Mouse (Mus musculus) spleen, postnatal 10 days (tissue): ENCODE data around the gene Lmln.
"Not testable (repeated sequence)": the region's sequence is repeated elsewhere in the genome, so short reads cannot be mapped to it uniquely, and the experiment has no call there.

Source experiments
- DNase-seq, 2 experiments: peaks; one replicate each; pipeline ENCODE4 v3.0.0; 2021 to 2022; ENCODE audit warnings: low spot score in 2 of 2

The Lmln gene

GRCm38 (mm10) chr16:33133186-33133585 is 70.9 kb downstream of the Lmln start:
- no peak for DNase-seq

GRCm38 (mm10) chr16:33135167-33135566 is 72.8 kb downstream of the Lmln start:
- DNase-seq = no peak

GRCm38 (mm10) chr16:33139061-33139460 is 76.7 kb downstream of the Lmln start:
- not testable (repeated sequence) for DNase-seq

- DNase-seq = no peak
Observed at GRCm38 (mm10) chr16:33141758-33142280, 79.5 kb downstream of the Lmln start.

GRCm38 (mm10) chr16:33143452-33143851 is 81.1 kb downstream of the Lmln start:
- DNase-seq = no peak

GRCm38 (mm10) chr16:33146185-33146584 is 83.9 kb downstream of the Lmln start:
- no peak for DNase-seq

- DNase-seq = no peak
Observed at GRCm38 (mm10) chr16:33148135-33148534, 85.8 kb downstream of the Lmln start.

GRCm38 (mm10) chr16:33150875-33151274 is 88.6 kb downstream of the Lmln start:
- not testable (repeated sequence) for DNase-seq

- DNase-seq = no peak
Observed at GRCm38 (mm10) chr16:33151558-33151957, 89.2 kb downstream of the Lmln start.

- DNase-seq = peak in 1 of 2 experiments; percentile 47
Observed at GRCm38 (mm10) chr16:33154992-33155391, 92.7 kb downstream of the Lmln start.

GRCm38 (mm10) chr16:33158006-33158405 is 95.7 kb downstream of the Lmln start:
- DNase-seq = no peak

- DNase-seq = no peak
Observed at GRCm38 (mm10) chr16:33158590-33159071, 96.3 kb downstream of the Lmln start.

- DNase-seq = no peak
Observed at GRCm38 (mm10) chr16:33159363-33159762, 97.0 kb downstream of the Lmln start.

GRCm38 (mm10) chr16:33163330-33164090 is 101.2 kb downstream of the Lmln start:
- DNase-seq = no peak

GRCm38 (mm10) chr16:33166284-33166683 is 104.0 kb downstream of the Lmln start:
- DNase-seq = peak; percentile 44 to 78

GRCm38 (mm10) chr16:33167537-33167936 is 105.2 kb downstream of the Lmln start:
- peak in 1 of 2 experiments; percentile 42 for DNase-seq

GRCm38 (mm10) chr16:33169471-33170034 is 107.2 kb downstream of the Lmln start:
- DNase-seq = no peak

- DNase-seq = no peak
Observed at GRCm38 (mm10) chr16:33170716-33171587, 108.6 kb downstream of the Lmln start.

GRCm38 (mm10) chr16:33171800-33172199 is 109.5 kb downstream of the Lmln start:
- DNase-seq = no peak

- no peak for DNase-seq
Observed at GRCm38 (mm10) chr16:33173151-33173550, 110.8 kb downstream of the Lmln start.

- no peak for DNase-seq
Observed at GRCm38 (mm10) chr16:33174695-33175094, 112.4 kb downstream of the Lmln start.

- DNase-seq = not testable (repeated sequence)
Observed at GRCm38 (mm10) chr16:33176831-33177230, 114.5 kb downstream of the Lmln start.
